Mouse (Mus musculus): ENCODE measurements around the gene Mrpl27. TPM values are rescaled to one million over a fixed set of nuclear protein-coding genes. Genes with fewer than 3 reads are reported as not detected.
"Not testable (repeated sequence)": the region's sequence is repeated elsewhere in the genome, so short reads cannot be mapped to it uniquely, and the experiment has no call there.

Mrpl27 gene
- polyA plus RNA-seq, 1 experiment from 2014 or later = 157 TPM

DNA sequence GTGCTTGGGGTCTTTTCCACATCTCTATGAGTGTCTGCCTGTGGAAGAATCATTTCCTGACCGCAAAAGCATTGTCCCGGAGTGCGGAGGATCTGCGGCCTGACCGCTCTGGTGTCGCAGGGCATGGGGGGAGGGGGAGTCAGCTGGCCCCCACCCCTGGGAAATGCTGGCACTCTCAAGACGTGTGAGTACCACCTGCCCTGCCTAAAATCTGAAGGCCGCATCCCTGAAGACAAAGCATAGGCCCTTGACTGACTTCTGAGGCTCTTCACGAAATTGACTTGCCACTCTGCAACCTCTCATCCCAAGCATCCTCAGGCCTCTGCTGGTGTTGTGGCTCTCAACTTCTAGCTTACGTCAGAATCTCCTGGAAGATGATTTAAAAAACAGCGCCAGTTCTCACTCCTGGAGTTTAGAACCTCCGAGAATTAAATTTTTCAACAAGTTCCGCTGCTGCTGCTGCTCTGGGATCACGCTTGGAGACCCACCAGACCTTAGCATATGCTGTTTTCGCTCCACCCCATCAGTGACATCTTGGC, 24.1 kb downstream of the Mrpl27 start:
- 35% methylated on average over 15 of the region's 15 CpGs for WGBS
- no peak for DNase-seq (ENCODE audit: low spot score)

DNA sequence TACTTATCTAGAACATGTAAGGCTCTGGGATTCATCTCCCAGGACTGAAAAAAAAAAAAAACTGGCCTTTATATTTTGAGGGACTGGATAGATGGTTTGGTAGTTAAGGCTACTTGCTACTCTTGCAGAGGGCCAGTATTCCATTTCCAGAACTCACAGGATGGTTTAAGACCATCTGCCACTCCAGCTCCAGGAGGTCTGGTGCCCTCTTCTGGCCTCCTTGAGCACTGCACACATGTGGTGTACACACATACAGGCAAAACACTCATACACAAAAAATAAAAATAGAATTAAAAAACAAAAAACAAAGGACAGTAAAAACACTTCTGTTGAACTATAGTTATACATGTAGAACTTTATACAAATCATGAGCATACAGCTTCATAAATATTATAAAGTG, 27.1 kb downstream of the Mrpl27 start:
- Histone ChIP-seq H3K27ac (no peak overlapping the region), H3K4me3 (no peak overlapping the region), H3K4me1 (replicated peaks) (peaks cover 29% of the 10 kb centered on the region), H3K27me3 (ENCODE audit: insufficient read depth, poor library complexity, severe bottlenecking) (no peaks in the 10 kb centered on the region), H3K9me3 (no peaks in the 10 kb centered on the region), H3K36me3 (no peaks in the 10 kb centered on the region)
- no peak for DNase-seq (ENCODE audit: low spot score)

More for the DNA sequence above, 24.1 kb downstream of the Mrpl27 start:
- H3K4me1 ChIP-seq (replicated peaks) = peaks cover 42% of the 10 kb centered on the region
- H3K4me3 ChIP-seq = peak overlapping the region; percentile 97
- 0 out of 2 replicates have a peak, but pooled peaks cover 11% of the 10 kb centered on the region for H3K36me3 ChIP-seq
- no peaks in the 10 kb centered on the region for H3K9me3 ChIP-seq
- H3K27me3 ChIP-seq (ENCODE audit: insufficient read depth, poor library complexity, severe bottlenecking) = no peaks in the 10 kb centered on the region
- peak overlapping the region; percentile 98 for H3K27ac ChIP-seq

GRCm38 (mm10) chr11:94681640-94682039, 28.1 kb downstream of the Mrpl27 start:
- Histone ChIP-seq H3K9me3 (no peaks in the 10 kb centered on the region), H3K27ac (no peak overlapping the region), H3K27me3 (ENCODE audit: insufficient read depth, poor library complexity, severe bottlenecking) (no peaks in the 10 kb centered on the region), H3K4me3 (no peak overlapping the region), H3K4me1 (replicated peaks) (peaks cover 19% of the 10 kb centered on the region), H3K36me3 (no peaks in the 10 kb centered on the region)
- no peak for DNase-seq (ENCODE audit: low spot score)
- WGBS = 85% methylated on average over 4 of the region's 4 CpGs

DNA sequence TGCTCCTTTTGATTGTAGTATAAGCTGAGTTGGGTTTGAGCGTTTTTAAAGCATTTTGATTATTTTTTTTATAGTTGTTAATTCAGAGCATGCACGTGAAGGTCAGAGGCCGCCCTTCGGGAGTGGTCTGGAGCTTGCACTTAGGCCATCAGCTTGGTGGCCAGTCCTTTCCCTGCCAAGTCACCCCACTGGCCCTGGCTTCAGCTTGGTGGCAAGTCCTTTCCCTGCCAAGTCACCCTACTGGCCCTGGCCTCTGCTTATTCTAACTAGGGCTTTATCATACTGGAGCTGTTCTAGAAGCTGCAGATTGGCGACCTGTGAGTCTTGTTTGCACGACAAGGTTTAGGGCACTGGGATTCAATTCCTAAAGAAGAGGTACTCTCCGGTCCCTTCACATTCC, 28.9 kb downstream of the Mrpl27 start:
- no peak overlapping the region for H3K27ac ChIP-seq
- no peak for DNase-seq (ENCODE audit: low spot score)
- 81% methylated on average over 7 of the region's 7 CpGs for WGBS
- H3K4me1 ChIP-seq (replicated peaks) = peaks cover 12% of the 10 kb centered on the region
- no peaks in the 10 kb centered on the region for H3K9me3 ChIP-seq
- H3K27me3 ChIP-seq (ENCODE audit: insufficient read depth, poor library complexity, severe bottlenecking) = no peaks in the 10 kb centered on the region
- no peak overlapping the region for H3K4me3 ChIP-seq
- no peaks in the 10 kb centered on the region for H3K36me3 ChIP-seq

- H3K4me1 ChIP-seq (replicated peaks) = peaks cover 4% of the 10 kb centered on the region
- H3K4me3 ChIP-seq = no peak overlapping the region
- H3K36me3 ChIP-seq = no peaks in the 10 kb centered on the region
- H3K27me3 ChIP-seq (ENCODE audit: insufficient read depth, poor library complexity, severe bottlenecking) = no peaks in the 10 kb centered on the region
- no peak overlapping the region for H3K27ac ChIP-seq
- 89% methylated on average over 6 of the region's 6 CpGs for WGBS
- no peak for DNase-seq (ENCODE audit: low spot score)
- no peaks in the 10 kb centered on the region for H3K9me3 ChIP-seq
These were observed 33.6 kb downstream of the Mrpl27 start for GRCm38 (mm10) chr11:94687178-94687577.

GRCm38 (mm10) chr11:94692502-94692901, 38.9 kb downstream of the Mrpl27 start:
- H3K4me3 ChIP-seq; H3K36me3 ChIP-seq; H3K27ac ChIP-seq; H3K4me1 ChIP-seq (replicated peaks); H3K9me3 ChIP-seq; DNase-seq (ENCODE audit: low spot score); H3K27me3 ChIP-seq (ENCODE audit: insufficient read depth, poor library complexity, severe bottlenecking): not testable (repeated sequence)

GRCm38 (mm10) chr11:94695508-94695907, 41.9 kb downstream of the Mrpl27 start:
- Histone ChIP-seq H3K4me3 (no peak overlapping the region), H3K36me3 (no peaks in the 10 kb centered on the region), H3K4me1 (replicated peaks) (peaks cover 10% of the 10 kb centered on the region), H3K9me3 (no peaks in the 10 kb centered on the region), H3K27ac (no peak overlapping the region), H3K27me3 (ENCODE audit: insufficient read depth, poor library complexity, severe bottlenecking) (no peaks in the 10 kb centered on the region)
- 85% methylated on average over 6 of the region's 6 CpGs for WGBS
- no peak for DNase-seq (ENCODE audit: low spot score)

DNA sequence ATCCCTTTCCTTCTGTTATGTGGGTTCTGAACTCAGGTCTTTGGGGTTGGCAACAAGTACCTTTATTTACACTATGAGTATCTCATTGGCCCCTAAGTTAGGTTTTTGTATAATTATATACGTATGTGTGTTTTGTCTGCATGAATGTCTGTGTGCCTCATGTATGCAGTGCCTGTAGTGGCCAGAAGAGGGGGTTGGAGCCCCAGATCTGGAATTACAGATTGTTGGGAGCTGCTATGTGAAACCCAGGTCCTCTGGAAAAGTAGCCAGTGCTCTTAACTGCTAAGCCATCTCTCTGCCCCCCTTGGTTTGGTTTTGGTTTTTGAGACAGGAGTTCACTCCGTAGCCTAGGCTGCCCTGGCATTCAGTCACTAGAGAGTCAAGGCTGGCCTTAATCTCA, 43.6 kb downstream of the Mrpl27 start:
- Histone ChIP-seq H3K4me1 (replicated peaks) (peaks cover 22% of the 10 kb centered on the region), H3K4me3 (no peak overlapping the region), H3K9me3 (no peaks in the 10 kb centered on the region), H3K27me3 (ENCODE audit: insufficient read depth, poor library complexity, severe bottlenecking) (no peaks in the 10 kb centered on the region; the same call in 1 of the 2 replicates), H3K27ac (no peak overlapping the region), H3K36me3 (no peaks in the 10 kb centered on the region)
- DNase-seq (ENCODE audit: low spot score) = no peak
- 92% methylated on average over 2 of the region's 2 CpGs for WGBS

GRCm38 (mm10) chr11:94697703-94698464, 44.3 kb downstream of the Mrpl27 start:
- H3K4me3 ChIP-seq = no peak overlapping the region
- H3K36me3 ChIP-seq = no peaks in the 10 kb centered on the region
- DNase-seq (ENCODE audit: low spot score) = no peak
- no peak overlapping the region; the same call in 1 of the 2 replicates for H3K27ac ChIP-seq
- no peaks in the 10 kb centered on the region for H3K9me3 ChIP-seq
- 46% methylated on average over 13 of the region's 13 CpGs for WGBS
- peaks cover 22% of the 10 kb centered on the region for H3K4me1 ChIP-seq (replicated peaks)
- H3K27me3 ChIP-seq (ENCODE audit: insufficient read depth, poor library complexity, severe bottlenecking) = no peaks in the 10 kb centered on the region; the same call in 1 of the 2 replicates

DNA sequence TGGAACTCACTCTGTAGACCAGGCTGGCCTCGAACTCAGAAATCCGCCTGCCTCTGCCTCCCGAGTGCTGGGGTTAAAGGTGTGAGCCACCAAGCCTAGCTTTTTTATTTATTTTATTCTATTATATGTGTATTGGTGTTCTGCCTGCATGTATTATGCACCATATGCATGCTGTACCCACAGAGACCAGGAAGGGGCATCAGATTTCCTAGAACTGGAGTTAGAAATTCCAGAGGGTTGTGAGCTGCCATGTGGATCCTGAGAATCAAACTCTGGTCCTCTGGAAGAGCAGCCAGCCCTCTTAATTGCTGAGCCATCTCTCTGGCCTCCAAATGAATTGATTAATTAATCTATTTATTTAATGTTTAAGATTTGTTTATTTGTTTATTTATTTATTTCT, 45.8 kb downstream of the Mrpl27 start:
- DNase-seq (ENCODE audit: low spot score) = no peak
- 96% methylated on average over 3 of the region's 3 CpGs for WGBS

DNA sequence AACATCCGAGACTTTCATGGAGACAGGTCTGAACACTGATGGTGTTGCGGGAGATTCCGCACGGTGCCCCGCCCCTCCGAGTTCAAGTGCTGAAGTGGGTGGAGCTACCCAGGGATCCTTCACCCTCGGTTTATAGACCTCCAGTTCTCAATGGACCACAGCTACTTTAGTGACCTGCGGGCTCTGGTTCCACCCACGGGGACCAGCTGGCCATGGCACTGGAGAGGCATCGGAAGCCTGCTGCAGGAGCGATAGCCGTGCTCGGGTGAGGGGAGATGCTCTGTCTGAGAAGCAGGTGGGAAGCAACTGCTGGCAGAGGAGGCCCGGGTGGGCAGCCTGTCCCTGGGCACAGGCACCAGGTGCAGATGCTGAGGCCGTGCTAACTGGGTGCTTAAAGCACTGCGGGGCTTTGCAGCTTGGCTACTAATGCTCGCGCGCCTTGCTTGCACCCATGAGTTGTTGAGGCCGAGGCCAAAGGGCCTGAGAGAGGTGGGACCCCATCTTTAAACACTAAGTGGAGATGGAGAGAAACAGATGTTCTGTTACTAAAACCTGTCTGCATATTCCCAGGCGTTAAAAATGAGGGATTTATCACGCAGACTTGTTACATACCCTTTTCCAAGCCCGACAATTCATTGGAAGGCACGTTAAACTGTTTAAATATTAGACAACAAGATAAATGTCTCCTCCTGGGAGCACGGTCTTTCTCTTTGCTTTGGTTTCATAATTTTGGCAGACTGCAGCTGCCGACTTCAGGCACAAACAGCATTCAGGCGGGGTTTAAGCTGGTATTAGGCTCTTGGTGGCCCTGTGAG, 48.0 kb downstream of the Mrpl27 start:
- no peak for DNase-seq (ENCODE audit: low spot score)
- H3K27me3 ChIP-seq (ENCODE audit: insufficient read depth, poor library complexity, severe bottlenecking) = no peaks in the 10 kb centered on the region; the same call in 1 of the 2 replicates
- peak overlapping the region; percentile 62; the same call in 1 of the 2 replicates for H3K27ac ChIP-seq
- no peaks in the 10 kb centered on the region for H3K9me3 ChIP-seq
- WGBS = 69% methylated on average over 27 of the region's 27 CpGs
- H3K4me1 ChIP-seq (replicated peaks) = peaks cover 24% of the 10 kb centered on the region
- H3K36me3 ChIP-seq = no peaks in the 10 kb centered on the region
- H3K4me3 ChIP-seq = no peak overlapping the region

More for the DNA sequence above, 45.8 kb downstream of the Mrpl27 start:
- Histone ChIP-seq H3K27ac (no peak overlapping the region), H3K4me3 (no peak overlapping the region), H3K9me3 (no peaks in the 10 kb centered on the region), H3K27me3 (ENCODE audit: insufficient read depth, poor library complexity, severe bottlenecking) (no peaks in the 10 kb centered on the region; the same call in 1 of the 2 replicates), H3K4me1 (replicated peaks) (peaks cover 24% of the 10 kb centered on the region), H3K36me3 (no peaks in the 10 kb centered on the region)

GRCm38 (mm10) chr11:94702216-94702610, 48.6 kb downstream of the Mrpl27 start:
- no peak for DNase-seq (ENCODE audit: low spot score)
- H3K4me3 ChIP-seq = no peak overlapping the region
- H3K27ac ChIP-seq = no peak overlapping the region
- no peaks in the 10 kb centered on the region; the same call in 1 of the 2 replicates for H3K27me3 ChIP-seq (ENCODE audit: insufficient read depth, poor library complexity, severe bottlenecking)
- H3K9me3 ChIP-seq = no peaks in the 10 kb centered on the region
- 57% methylated on average over 3 of the region's 3 CpGs for WGBS
- no peaks in the 10 kb centered on the region for H3K36me3 ChIP-seq
- H3K4me1 ChIP-seq (replicated peaks) = peaks cover 24% of the 10 kb centered on the region

DNA sequence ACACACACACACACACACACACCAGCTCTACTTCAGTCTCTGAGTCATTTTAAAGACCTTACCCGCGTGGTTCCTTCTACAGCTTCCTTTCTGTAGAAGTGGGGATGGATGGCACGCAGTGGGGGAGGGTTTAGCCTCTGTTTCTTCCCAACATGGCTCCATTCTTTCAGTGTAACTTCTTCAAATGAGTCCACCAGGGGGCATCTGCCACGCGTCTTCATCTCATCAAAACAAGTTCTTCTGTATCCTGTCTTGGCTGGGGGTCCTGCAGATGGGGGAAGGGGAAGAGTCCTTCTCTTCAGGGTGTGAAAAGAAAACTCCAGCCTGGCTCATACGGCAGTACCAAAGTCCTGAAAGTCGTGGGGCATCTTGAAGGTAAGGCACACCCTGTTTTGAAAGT, 50.5 kb downstream of the Mrpl27 start:
- WGBS = 37% methylated on average over 7 of the region's 7 CpGs
- DNase-seq (ENCODE audit: low spot score) = no peak
- Histone ChIP-seq H3K9me3 (no peaks in the 10 kb centered on the region), H3K27me3 (ENCODE audit: insufficient read depth, poor library complexity, severe bottlenecking) (no peaks in the 10 kb centered on the region; the same call in 1 of the 2 replicates), H3K27ac (no peak overlapping the region), H3K4me1 (replicated peaks) (peaks cover 15% of the 10 kb centered on the region), H3K4me3 (no peak overlapping the region), H3K36me3 (no peaks in the 10 kb centered on the region)

All from hindbrain, embryonic 10.5 days (tissue).